ENCODE assay signal across 9 mouse cellular contexts in genomic region chr7:102244782-102245535, GRCm38 (mm10). TPM values are rescaled to one million over a fixed set of nuclear protein-coding genes. Genes with fewer than 3 reads are reported as not detected.
DNase-seq lines count a peak whose midpoint lies in the region; ATAC-seq and TF ChIP-seq lines count a peak whose summit lies in the region.
"Had no signal": no experiment of that assay in that cellular context is flagged by ENCODE, and none has a peak within 500 bp of the region (broad histone marks: within the 10 kb centered on the region; RNA-seq: fewer than 3 reads in every experiment).

No protein-coding gene starts in this region.

- no peak overlapping the region for H3K9ac ChIP-seq in hindbrain, postnatal 0 days (replicated peaks; ENCODE audit: low read length)
- no peak overlapping the region for H3K9ac ChIP-seq in hindbrain, embryonic 12.5 days
- H3K9ac ChIP-seq in intestine, postnatal 0 days (ENCODE audit: low read depth, low read length), result no peak overlapping the region
- H3K9ac ChIP-seq: neural tube, embryonic 12.5 days had no signal

- H3K36me3 ChIP-seq in hindbrain, postnatal 0 days (ENCODE audit: insufficient read depth, low read length), result peaks cover 7% of the 10 kb centered on the region; the same call in 1 of the 2 replicates
- peaks cover 16% of the 10 kb centered on the region for H3K36me3 ChIP-seq in hindbrain, embryonic 12.5 days
- H3K36me3 ChIP-seq in intestine, postnatal 0 days (ENCODE audit: control insufficient read depth, insufficient read depth), result peaks cover 16% of the 10 kb centered on the region

- ATAC-seq in hindbrain, postnatal 0 days, result no peak
- no peak for ATAC-seq in hindbrain, embryonic 12.5 days (ENCODE audit: low FRiP score)
- no peak for ATAC-seq in intestine, postnatal 0 days

- no peak overlapping the region for H3K4me2 ChIP-seq in hindbrain, postnatal 0 days (ENCODE audit: low read depth, low read length)
- no peak overlapping the region for H3K4me2 ChIP-seq in hindbrain, embryonic 12.5 days (replicated peaks)
- peak overlapping the region; percentile 88 for H3K4me2 ChIP-seq in intestine, postnatal 0 days (replicated peaks; ENCODE audit: low read depth)
- H3K4me2 ChIP-seq: neural tube, embryonic 12.5 days had no signal

- no peak for TF ChIP-seq CTCF in hindbrain, postnatal 0 days (IDR thresholded peaks at IDR 0.05; ENCODE audit: low read depth)
- TF ChIP-seq CTCF in intestine, postnatal 0 days (IDR thresholded peaks at IDR 0.05; ENCODE audit: low read depth), result no peak

- WGBS in hindbrain, postnatal 0 days, result 84% methylated on average over 3 of the region's 3 CpGs
- WGBS in hindbrain, embryonic 12.5 days, result 83% methylated on average over 3 of the region's 3 CpGs
- WGBS in intestine, postnatal 0 days, result 53% methylated on average over 3 of the region's 3 CpGs

- no peak overlapping the region for H3K4me3 ChIP-seq in hindbrain, postnatal 0 days (ENCODE audit: low read length)
- no peak overlapping the region for H3K4me3 ChIP-seq in hindbrain, embryonic 12.5 days
- no peak overlapping the region for H3K4me3 ChIP-seq in intestine, postnatal 0 days (ENCODE audit: low read depth, low read length)
- H3K4me3 ChIP-seq: neural tube, embryonic 12.5 days had no signal

- H3K9me3 ChIP-seq in hindbrain, postnatal 0 days (ENCODE audit: low read length), result no peaks in the 10 kb centered on the region
- H3K9me3 ChIP-seq in hindbrain, embryonic 12.5 days (replicated peaks), result no peaks in the 10 kb centered on the region
- no peaks in the 10 kb centered on the region for H3K9me3 ChIP-seq in intestine, postnatal 0 days (ENCODE audit: control insufficient read depth)
- H3K9me3 ChIP-seq: neural tube, embryonic 12.5 days had no signal

- H3K27me3 ChIP-seq in hindbrain, postnatal 0 days (ENCODE audit: insufficient read depth, low read length), result no peaks in the 10 kb centered on the region
- no peaks in the 10 kb centered on the region for H3K27me3 ChIP-seq in hindbrain, embryonic 12.5 days
- H3K27me3 ChIP-seq in intestine, postnatal 0 days (replicated peaks; ENCODE audit: control insufficient read depth, insufficient read depth, low read length), result no peaks in the 10 kb centered on the region
- H3K27me3 ChIP-seq: neural tube, embryonic 12.5 days had no signal

- no peak for DNase-seq in hindbrain, postnatal 0 days (ENCODE audit: low spot score)
- peak; percentile 24 to 29 for DNase-seq in gastrocnemius, adult 8-10 months (ENCODE audit: low spot score in 2 of 2)
- DNase-seq in lung, postnatal 10 days, result peak; percentile 69
- no peak for DNase-seq in layer of hippocampus, adult 11-12 months (ENCODE audit: low spot score)
- no peak for DNase-seq in thymus, postnatal 14 days
- no peak for DNase-seq in retina, embryonic 14.5 days (ENCODE audit: low spot score)

- peak overlapping the region; percentile 48 for H3K27ac ChIP-seq in hindbrain, postnatal 0 days
- H3K27ac ChIP-seq in hindbrain, embryonic 12.5 days, result no peak overlapping the region
- peak overlapping the region; percentile 84 for H3K27ac ChIP-seq in intestine, postnatal 0 days (ENCODE audit: low read depth, low read length)

- H3K4me1 ChIP-seq in hindbrain, postnatal 0 days (ENCODE audit: insufficient read depth, low read length), result 0 out of 2 replicates have a peak, but pooled peaks cover 5% of the 10 kb centered on the region
- H3K4me1 ChIP-seq in hindbrain, embryonic 12.5 days, result peaks cover 34% of the 10 kb centered on the region
- H3K4me1 ChIP-seq in intestine, postnatal 0 days (replicated peaks; ENCODE audit: control insufficient read depth, insufficient read depth, low read length), result peaks cover 48% of the 10 kb centered on the region

RNA-seq across cellular contexts. Expression of gene Rhog, which starts 10.9 kb away (rescaled TPM):
- 12.8 and 17.0 TPM in 2 replicates for total RNA-seq in hindbrain, postnatal 0 days (2014; rRNA removed)
- 22.1 and 22.6 TPM in 2 replicates for polyA plus RNA-seq in hindbrain, postnatal 0 days (2015; fragmentation: Nextera tagmentation; extraction: Ambion mirVana)
- 29.8 and 29.9 TPM in 2 replicates for polyA plus RNA-seq in hindbrain, embryonic 12.5 days (2016; fragmentation: Nextera tagmentation; extraction: Ambion mirVana)
- 10 to 100 TPM in 3 of 4 experiments, 1 to 10 TPM in 1; 8.9 to 14.8 (median 11.5) TPM for total RNA-seq in gastrocnemius, adult 8-10 months (2022)
- 74.2 and 78.1 TPM in 2 replicates for polyA plus RNA-seq in intestine, postnatal 0 days (2015; fragmentation: Nextera tagmentation; extraction: Ambion mirVana)

RNA-seq across cellular contexts. Expression of gene Stim1, which starts 22.6 kb away (rescaled TPM):
- total RNA-seq in hindbrain, postnatal 0 days (2014; rRNA removed), result 32.9 and 34.6 TPM in 2 replicates
- 17.5 and 17.9 TPM in 2 replicates for polyA plus RNA-seq in hindbrain, postnatal 0 days (2015; fragmentation: Nextera tagmentation; extraction: Ambion mirVana)
- 14.8 and 17.1 TPM in 2 replicates for polyA plus RNA-seq in hindbrain, embryonic 12.5 days (2016; fragmentation: Nextera tagmentation; extraction: Ambion mirVana)
- total RNA-seq in gastrocnemius, adult 8-10 months (2022), result 100 to 1,000 TPM; 159 to 172 (median 166) TPM
- 13.0 and 13.8 TPM in 2 replicates for polyA plus RNA-seq in intestine, postnatal 0 days (2015; fragmentation: Nextera tagmentation; extraction: Ambion mirVana)

RNA-seq across cellular contexts. Expression of gene Pgap2, which starts 35.0 kb away (rescaled TPM):
- 50.0 and 73.0 TPM in 2 replicates for total RNA-seq in hindbrain, postnatal 0 days (2014; rRNA removed)
- 59.3 and 61.7 TPM in 2 replicates for polyA plus RNA-seq in hindbrain, postnatal 0 days (2015; fragmentation: Nextera tagmentation; extraction: Ambion mirVana)
- 57.1 and 61.0 TPM in 2 replicates for polyA plus RNA-seq in hindbrain, embryonic 12.5 days (2016; fragmentation: Nextera tagmentation; extraction: Ambion mirVana)
- 10 to 100 TPM; 22.9 to 25.7 (median 25.0) TPM for total RNA-seq in gastrocnemius, adult 8-10 months (2022)
- 34.9 and 35.0 TPM in 2 replicates for polyA plus RNA-seq in intestine, postnatal 0 days (2015; fragmentation: Nextera tagmentation; extraction: Ambion mirVana)

RNA-seq across cellular contexts. Expression of gene Nup98, which starts 35.0 kb away (rescaled TPM):
- 33.9 and 37.1 TPM in 2 replicates for total RNA-seq in hindbrain, postnatal 0 days (2014; rRNA removed)
- polyA plus RNA-seq in hindbrain, postnatal 0 days (2015; fragmentation: Nextera tagmentation; extraction: Ambion mirVana), result 11.0 and 11.2 TPM in 2 replicates
- 42.0 and 42.3 TPM in 2 replicates for polyA plus RNA-seq in hindbrain, embryonic 12.5 days (2016; fragmentation: Nextera tagmentation; extraction: Ambion mirVana)
- total RNA-seq in gastrocnemius, adult 8-10 months (2022), result 10 to 100 TPM; 22.1 to 29.8 (median 24.3) TPM
- 13.3 and 14.8 TPM in 2 replicates for polyA plus RNA-seq in intestine, postnatal 0 days (2015; fragmentation: Nextera tagmentation; extraction: Ambion mirVana)

Comparison
In these comparisons a context has a peak if more than half of its experiments do, and no peak if none do; other contexts are left out.
1. DNase-seq: peak in gastrocnemius, adult 8-10 months (2 of 2) and lung, postnatal 10 days (single experiment); none in hindbrain, postnatal 0 days (single experiment), layer of hippocampus, adult 11-12 months (single experiment), thymus, postnatal 14 days (single experiment) and retina, embryonic 14.5 days (single experiment).